Mouse (Mus musculus) retina, embryonic 14.5 days (tissue): Measurements from ENCODE around the gene Actrt2.

Experiments
- DNase-seq: peaks from one replicate; pipeline ENCODE4 v3.0.0-alpha.2; 2015; ENCODE audit warnings: low spot score

Gene Actrt2

GRCm38 (mm10) chr4:154638320-154638886 lies 29.3 kb downstream of the Actrt2 start:
- DNase-seq = peak; percentile 26

- peak; percentile 28 for DNase-seq
These were observed 30.0 kb downstream of the Actrt2 start for GRCm38 (mm10) chr4:154637468-154638319.

- DNase-seq = peak; percentile 62
These were observed 30.9 kb downstream of the Actrt2 start, which contains the start of gene Prdm16 for GRCm38 (mm10) chr4:154636721-154637311. Gene Prdm16, minus strand, starts transcription at chr4:154636873.

- peak; percentile 78 for DNase-seq
These were observed 31.6 kb downstream of the Actrt2 start for GRCm38 (mm10) chr4:154636053-154636433.

- DNase-seq = peak; percentile 65
These were observed 32.2 kb downstream of the Actrt2 start for GRCm38 (mm10) chr4:154635241-154636052.

- peak; percentile 25 for DNase-seq
These were observed 33.0 kb downstream of the Actrt2 start for GRCm38 (mm10) chr4:154634470-154635240.

GRCm38 (mm10) chr4:154634001-154634400 lies 33.7 kb downstream of the Actrt2 start:
- no peak for DNase-seq

- DNase-seq = no peak
These were observed 34.6 kb downstream of the Actrt2 start for GRCm38 (mm10) chr4:154632800-154633764.

GRCm38 (mm10) chr4:154630763-154631162 lies 36.9 kb downstream of the Actrt2 start:
- no peak for DNase-seq

- no peak for DNase-seq
These were observed 40.1 kb downstream of the Actrt2 start for GRCm38 (mm10) chr4:154627419-154628142.

GRCm38 (mm10) chr4:154626282-154626681 lies 41.4 kb downstream of the Actrt2 start:
- DNase-seq = no peak

GRCm38 (mm10) chr4:154625710-154626109 lies 42.0 kb downstream of the Actrt2 start:
- no peak for DNase-seq

- no peak for DNase-seq
These were observed 44.4 kb downstream of the Actrt2 start for GRCm38 (mm10) chr4:154623241-154623640.

- DNase-seq = no peak
These were observed 45.1 kb downstream of the Actrt2 start for GRCm38 (mm10) chr4:154622521-154622920.
